Mouse (Mus musculus): ENCODE results near the gene 4933415A04Rik.

Gene 4933415A04Rik

DNA sequence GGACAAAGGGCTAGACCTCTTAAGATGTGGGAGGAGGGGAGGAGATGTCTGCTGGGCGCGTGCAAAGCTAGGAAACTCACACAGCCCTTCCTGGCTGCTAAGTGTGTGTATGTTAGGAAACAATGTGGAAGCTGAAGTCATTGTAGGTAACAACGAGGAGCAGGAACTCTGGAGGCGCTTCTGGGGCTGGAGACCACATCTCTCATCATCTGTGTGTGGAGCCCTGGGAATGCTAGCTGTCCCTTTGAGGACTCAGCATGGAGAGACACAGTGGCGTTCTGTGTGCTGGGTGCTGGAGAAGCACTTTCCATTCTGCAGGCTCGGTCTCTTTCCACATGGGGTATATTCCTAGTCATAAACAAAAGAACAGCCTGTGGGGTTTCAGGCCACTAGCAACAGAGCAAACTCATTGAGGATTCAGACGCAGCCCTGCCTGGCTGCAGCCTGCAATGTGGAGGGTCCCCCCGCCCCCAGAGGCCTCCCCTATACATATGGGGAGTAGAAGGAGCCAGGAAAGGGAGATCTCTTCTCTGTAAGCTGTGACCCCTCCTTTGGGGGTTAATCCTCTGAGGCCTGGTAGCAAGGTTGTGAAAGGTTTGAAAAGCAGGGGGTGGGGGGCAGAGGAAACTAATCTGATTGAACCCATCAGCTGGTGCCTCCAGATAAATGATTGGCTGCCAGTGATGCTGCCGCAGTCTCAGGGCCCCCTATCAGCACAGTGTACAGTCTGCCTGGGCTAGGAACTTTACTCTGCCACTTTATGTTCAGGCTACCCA lies 11.3 kb upstream of the 4933415A04Rik start:
- DNase-seq = peak; percentile 48

GRCm38 (mm10) chr11:43577713-43578478 lies 8.9 kb upstream of the 4933415A04Rik start:
- DNase-seq = no peak

DNA sequence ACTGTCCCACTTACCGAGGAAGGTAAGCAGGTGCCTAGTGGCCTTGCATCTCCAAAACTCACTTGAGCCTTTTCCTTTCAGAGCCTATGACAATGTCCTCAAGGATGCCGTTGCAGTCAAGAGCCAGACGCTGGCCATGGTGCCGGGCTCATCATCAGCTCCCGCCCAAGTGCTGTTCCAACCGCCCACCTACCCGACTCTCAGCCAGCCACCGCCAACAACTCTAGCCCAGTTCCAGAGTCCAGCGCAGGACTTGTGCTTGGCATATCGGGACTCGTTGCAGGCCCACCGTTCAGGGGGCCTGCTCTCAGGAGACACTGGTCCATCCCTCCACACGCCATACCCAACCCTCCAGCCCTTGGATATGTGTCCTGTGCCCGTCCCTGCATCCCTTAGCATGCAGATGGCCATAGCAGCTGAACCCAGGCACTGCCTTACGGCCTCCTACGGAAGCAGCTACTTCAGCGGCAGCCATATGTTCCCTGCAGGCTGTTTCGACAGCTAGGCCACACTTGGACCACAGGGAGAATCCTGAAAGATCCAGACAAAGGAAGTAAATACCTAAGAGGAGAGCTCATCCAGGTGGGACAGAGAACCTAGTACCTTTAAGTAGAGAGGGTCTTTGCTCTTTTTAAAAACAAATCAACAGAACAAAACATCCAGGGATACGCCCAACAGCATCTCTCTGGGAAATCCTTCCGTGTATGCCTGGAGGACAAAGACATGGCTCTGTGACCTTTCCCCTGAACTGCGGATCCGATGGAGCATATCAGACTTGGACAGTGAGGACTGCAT lies 1.4 kb upstream of the 4933415A04Rik start:
- DNase-seq = no peak

DNA sequence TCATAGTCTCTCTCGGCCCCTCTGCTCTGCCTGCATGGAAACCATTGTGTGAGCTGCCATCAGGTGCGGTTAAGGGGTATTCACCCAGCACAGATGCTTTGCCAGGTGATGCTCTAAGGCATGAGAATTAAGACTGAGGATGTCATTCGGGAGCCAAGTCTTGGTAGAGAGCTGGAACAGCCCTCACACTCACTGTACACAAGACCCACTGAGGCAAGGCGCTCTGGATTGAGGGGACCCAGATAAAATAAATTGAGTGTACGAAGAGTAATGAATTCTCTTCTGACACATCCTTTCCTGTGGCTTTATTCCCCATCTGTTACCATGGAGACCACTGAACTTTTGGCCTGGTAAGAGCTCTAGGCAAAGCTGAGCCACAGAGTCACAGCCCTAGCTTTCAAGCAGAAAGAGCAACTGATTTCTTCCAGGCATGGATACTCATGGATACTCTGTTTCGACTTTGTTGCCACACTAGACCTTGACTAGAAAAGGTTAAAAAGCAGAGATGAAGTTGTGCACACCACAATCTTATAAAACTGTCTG lies 2.8 kb downstream of the 4933415A04Rik start:
- DNase-seq = no peak

GRCm38 (mm10) chr11:43601440-43601839 lies 14.6 kb downstream of the 4933415A04Rik start, which contains the start of gene Fabp6:
Gene Fabp6 (minus strand): TSS chr11:43601540.
- no peak for DNase-seq

DNA sequence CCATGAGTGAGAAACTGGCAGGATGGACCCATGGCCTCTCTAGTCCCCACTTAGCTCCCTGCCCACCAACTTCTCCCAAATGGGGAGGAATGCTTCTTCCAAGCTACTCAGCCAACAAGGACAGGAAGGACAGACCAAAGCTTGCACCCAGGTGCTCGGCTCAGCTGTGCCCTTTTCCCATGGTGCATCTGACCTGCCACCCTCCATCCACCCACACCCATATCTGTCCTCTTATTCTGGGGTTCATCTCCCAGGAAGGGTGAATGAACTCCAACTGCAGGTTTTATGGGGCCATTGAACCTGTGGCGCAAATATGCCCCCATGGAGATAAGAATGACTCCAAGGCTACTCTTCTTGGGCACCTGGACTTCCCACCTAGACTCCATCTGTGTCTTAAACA lies 17.4 kb downstream of the 4933415A04Rik start:
- no peak for DNase-seq

DNA sequence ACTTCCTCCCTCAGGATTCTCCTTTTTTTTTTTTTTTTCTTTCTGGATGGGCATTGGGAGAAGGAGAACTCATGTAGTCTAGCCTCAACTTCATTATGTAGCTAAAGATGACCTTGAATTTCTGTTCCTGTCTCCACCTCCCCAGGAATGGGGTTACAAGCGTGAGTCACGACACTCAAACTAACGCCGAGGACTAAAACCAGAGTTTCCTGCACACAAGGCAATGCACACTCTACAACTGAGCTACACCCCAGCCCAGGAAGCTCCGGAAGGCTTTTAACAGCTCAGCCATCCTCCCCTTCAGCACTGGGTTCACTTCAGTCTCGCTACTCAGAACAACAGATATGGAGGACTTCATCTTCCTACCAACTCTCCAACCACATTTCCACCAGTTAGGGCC lies 18.1 kb downstream of the 4933415A04Rik start:
- DNase-seq = no peak

DNA sequence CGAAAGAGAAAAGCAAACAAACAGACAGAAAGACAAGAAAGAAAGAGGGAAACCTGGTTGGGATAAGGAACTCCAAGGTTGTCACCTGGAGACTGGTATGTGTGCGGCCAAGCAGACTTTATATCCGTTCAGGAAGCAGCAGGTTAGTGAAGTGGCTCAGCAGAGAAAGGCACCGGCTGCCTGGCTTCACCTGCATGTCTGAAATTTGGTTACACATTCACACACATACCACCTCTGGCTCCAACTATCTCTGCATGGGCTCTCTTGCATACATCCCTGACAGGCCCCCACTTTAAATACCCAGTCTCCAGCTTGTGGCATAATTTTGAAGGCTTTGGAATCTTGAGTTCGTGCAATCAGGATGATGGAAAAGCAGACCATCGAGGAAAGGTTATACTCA lies 19.0 kb downstream of the 4933415A04Rik start:
- no peak for DNase-seq

DNA sequence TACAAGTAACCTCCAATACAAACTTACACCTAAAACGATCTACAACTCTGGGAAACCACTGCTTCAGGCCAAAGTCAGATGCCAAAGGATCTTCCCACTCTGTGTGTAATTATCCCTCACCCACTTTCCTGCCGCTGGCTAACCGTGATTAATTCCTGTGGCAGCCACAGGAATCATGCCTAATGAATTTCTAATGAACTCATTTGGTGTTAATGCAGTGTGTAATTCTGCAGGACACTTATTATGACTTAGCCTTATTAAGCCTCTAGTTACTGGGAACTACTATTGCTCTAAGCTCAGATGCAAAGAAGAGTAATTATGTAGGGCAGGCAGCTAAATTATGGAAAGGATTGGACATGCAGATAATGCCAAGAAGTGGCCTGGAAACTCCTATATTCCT lies 21.6 kb downstream of the 4933415A04Rik start:
- DNase-seq = no peak

- no peak for DNase-seq
Measured at GRCm38 (mm10) chr11:43610006-43610661, 23.3 kb downstream of the 4933415A04Rik start.

GRCm38 (mm10) chr11:43610662-43611033 lies 23.8 kb downstream of the 4933415A04Rik start:
- peak; percentile 28 for DNase-seq

GRCm38 (mm10) chr11:43612834-43613488 lies 26.1 kb downstream of the 4933415A04Rik start:
- DNase-seq = peak; percentile 92

DNA sequence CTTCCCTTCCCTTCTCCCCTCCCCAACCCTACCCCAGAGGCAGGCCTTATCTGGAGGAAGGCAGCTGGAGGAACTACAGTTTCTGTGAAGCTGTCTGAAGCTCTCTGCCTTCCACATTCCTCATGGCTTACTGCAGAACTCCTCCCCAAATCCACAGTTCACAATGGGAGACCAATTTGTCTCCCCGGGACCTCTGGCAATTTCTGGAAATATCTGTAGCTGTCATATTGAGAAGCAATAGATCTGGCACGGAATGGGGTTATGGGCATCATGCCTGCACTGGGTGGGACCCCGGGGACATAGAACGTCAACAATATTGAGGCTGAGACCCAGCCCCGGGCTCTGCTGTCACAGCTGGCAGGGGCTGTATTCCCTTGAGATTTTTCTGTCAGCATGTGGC lies 31.1 kb downstream of the 4933415A04Rik start:
- no peak for DNase-seq

GRCm38 (mm10) chr11:43618403-43618802 lies 31.6 kb downstream of the 4933415A04Rik start:
- DNase-seq = no peak

GRCm38 (mm10) chr11:43621769-43622168 lies 34.9 kb downstream of the 4933415A04Rik start:
- no peak for DNase-seq

DNA sequence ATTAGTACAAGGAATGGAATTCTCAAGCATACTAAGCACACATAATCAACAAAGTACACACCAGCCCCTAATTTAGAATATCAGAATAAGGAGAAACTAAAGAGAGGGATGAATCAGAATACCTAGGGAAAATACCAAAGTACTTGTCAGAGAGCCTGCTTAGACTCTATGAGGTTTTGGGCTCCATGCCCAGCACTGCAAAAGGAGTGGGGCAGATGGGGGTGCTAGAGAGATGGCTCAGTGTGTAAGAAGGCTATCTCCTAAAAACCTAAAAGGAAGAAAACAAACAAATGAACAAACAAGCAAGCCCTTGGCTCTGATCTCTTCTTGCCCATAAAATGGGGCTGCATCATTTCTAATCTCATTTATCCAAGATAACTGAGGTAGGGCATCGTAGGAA lies 37.5 kb downstream of the 4933415A04Rik start:
- DNase-seq = no peak

DNA sequence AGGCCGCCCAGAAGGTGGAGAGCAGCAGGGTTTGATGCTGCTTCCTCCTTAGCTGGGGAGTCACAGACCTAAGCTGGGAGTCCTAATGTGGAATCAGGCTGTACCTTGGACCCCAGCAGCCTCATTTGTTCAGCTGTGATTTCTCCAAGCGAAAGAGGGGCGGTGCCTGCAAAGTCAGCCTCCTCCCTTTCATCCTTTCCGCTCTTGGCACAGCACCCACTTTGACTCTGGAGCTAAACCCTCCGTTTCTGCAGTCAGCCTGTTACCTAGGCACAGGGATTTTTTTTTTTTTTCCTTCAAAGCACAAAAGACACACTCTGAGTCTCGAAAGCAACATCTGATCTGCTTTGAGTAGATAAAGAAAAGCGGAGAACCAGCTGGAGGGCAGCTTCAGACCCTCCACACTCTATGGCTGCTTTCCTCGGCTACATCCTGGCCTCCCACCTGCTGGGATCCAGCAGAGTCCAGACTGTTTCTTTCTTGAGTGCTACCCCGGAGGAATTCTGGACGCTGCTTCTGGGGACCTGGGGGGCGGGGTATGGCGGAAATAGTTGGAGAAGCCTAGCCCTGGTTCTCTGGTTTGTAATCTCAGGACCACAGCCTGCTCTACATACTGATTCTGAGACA lies 39.6 kb downstream of the 4933415A04Rik start:
- DNase-seq = peak; percentile 60

DNA sequence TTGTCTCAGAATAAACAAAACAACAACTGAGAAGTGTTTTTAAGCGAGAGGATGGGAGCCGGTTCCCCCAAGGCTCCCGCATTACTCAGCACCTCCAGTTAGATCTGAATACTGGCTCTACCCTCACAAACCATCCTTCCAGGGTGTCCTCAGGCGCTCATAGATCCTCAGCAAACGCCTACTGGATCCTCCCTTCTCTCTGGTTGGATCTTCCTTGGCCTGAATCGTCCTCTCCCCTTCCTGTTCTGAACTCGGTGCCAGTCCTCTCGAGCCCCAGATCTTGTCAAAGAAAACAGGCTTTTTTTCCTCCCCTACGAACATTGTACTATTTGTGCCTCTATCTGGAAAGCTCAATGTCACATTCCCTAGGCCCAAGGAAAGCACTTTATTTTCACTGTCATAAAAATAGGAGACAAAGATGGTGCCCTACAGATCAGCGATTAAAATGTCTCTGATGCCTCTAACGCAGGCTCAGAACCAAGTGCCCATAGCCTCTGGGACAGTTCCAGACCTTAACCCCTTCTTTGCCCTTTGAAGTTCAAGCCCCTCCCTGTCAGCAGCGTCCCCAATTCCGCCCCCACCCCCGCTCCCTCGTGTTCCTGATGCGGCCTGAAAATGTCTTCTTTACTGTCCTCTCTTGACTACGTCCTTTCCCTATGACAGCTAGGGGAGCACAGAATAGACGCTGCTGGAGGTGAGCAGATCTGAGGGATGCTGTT lies 40.2 kb downstream of the 4933415A04Rik start:
- no peak for DNase-seq

DNA sequence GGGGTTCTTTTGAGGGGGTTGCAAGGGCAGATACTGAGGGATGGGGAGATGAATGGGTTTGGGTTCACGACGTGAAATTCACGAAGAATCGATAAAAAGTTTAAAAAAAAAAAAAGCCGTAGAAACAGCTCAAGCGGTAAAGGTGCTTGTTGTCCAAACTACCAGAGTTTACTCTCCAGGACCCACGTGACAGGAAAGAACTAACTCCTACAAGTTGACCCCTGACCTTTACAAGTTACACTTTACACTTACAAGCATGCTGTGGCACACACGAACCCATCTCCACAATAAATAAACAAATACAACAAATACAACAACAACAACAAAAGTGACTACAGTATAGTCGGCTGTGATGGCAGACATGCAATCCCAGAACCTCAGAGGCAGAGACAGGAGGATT lies 44.8 kb downstream of the 4933415A04Rik start:
- DNase-seq = no peak

DNA sequence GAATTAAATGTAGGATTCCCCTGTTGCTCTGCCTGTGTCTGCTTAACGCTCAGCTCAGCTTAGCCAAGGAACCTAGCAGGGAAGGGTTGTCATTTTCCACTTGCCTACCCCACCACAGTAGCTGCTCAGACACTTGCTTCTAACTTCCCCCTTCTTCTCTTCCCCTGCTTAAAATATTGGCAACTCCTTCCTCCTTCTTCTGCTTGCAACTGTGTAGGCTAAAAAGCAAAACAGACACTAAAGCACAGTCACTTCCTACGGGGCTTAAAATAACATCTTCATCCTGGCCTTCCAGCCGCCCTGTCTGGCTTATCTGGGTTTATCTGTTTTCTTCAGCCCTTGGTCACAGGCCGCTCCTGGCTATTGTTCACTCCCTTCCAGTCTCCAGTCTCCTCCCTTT lies 45.7 kb downstream of the 4933415A04Rik start:
- peak; percentile 30 for DNase-seq

- no peak for DNase-seq
Measured at GRCm38 (mm10) chr11:43633165-43633564, 46.3 kb downstream of the 4933415A04Rik start.

Data from lung, postnatal 36 days (tissue).